Mouse (Mus musculus): ENCODE results near the gene Palld. TPM values are rescaled to one million over a fixed set of nuclear protein-coding genes. Genes with fewer than 3 reads are reported as not detected.

The Palld gene
- total and polyA plus RNA-seq, 3 experiments, result 0.87 to 7.1 (median 2.6) TPM

GRCm38 (mm10) chr8:61642358-61642847 is 260.1 kb downstream of the Palld start:
- Histone ChIP-seq H3K4me2 (ENCODE audit: insufficient read depth, low read depth, poor library complexity, severe bottlenecking) (no peak overlapping the region), H3K79me2 (replicated peaks; ENCODE audit: control insufficient read depth, extremely low read depth, insufficient read depth, poor library complexity, severe bottlenecking) (no peaks in the 10 kb centered on the region), H3K4me1 (ENCODE audit: control insufficient read depth in 1 of 2, insufficient read depth in 2 of 2) (peaks cover 0 to 9% of the 10 kb centered on the region in 2 experiments; a peak in 1 of 4 replicates), H3K27me3 (replicated peaks) (no peaks in the 10 kb centered on the region), H3K4me3 (replicated peaks in 1 of 3; ENCODE audit: low read depth in 2 of 3, low read length in 2 of 3, poor library complexity in 1 of 3) (no peak overlapping the region), H3K36me3 (replicated peaks in 1 of 2; ENCODE audit: control insufficient read depth in 1 of 2, insufficient read depth in 1 of 2, low read length in 1 of 2) (no peaks in the 10 kb centered on the region), H3K9ac (ENCODE audit: insufficient read depth, low read depth) (no peak overlapping the region), H3K27ac (ENCODE audit: insufficient read depth, low read depth) (no peak overlapping the region), H3K9me3 (replicated peaks; ENCODE audit: low read length) (no peaks in the 10 kb centered on the region)
- no peak for DNase-seq (ENCODE audit: extremely low read depth)
- TF ChIP-seq CHD1 (IDR thresholded peaks at IDR 0.05; ENCODE audit: low read depth, low read length) (no peak), MAZ (IDR thresholded peaks at IDR 0.05; ENCODE audit: low read depth, low read length) (no peak), JUN (IDR thresholded peaks at IDR 0.05; ENCODE audit: insufficient read depth, low read depth, low read length) (no peak), ZMIZ1 (IDR thresholded peaks at IDR 0.05; ENCODE audit: low read depth, low read length) (no peak), SMC3 (IDR thresholded peaks at IDR 0.05; ENCODE audit: low read depth, low read length) (no peak), E2F4 (IDR thresholded peaks at IDR 0.05; ENCODE audit: insufficient replicate concordance, low read depth, low read length) (no peak), MAFK (IDR thresholded peaks at IDR 0.05; ENCODE audit: insufficient replicate concordance, low read length) (no peak), PAX5 (IDR thresholded peaks at IDR 0.05; ENCODE audit: low read length) (no peak), ZKSCAN1 (IDR thresholded peaks at IDR 0.05; ENCODE audit: borderline replicate concordance, low read depth, low read length) (no peak), NELFE (IDR thresholded peaks at IDR 0.05; ENCODE audit: low read depth, low read length) (no peak), USF1 (IDR thresholded peaks at IDR 0.05; ENCODE audit: low read depth, low read length) (no peak), IRF4 (IDR thresholded peaks at IDR 0.05; ENCODE audit: low read depth, low read length) (no peak), ETS1 (conservative IDR thresholded peaks at IDR 0.05; ENCODE audit: low read depth, low read length) (no peak), JUND (conservative IDR thresholded peaks at IDR 0.05; ENCODE audit: low read depth, low read length) (no peak), POLR2AphosphoS2 (IDR thresholded peaks at IDR 0.05; ENCODE audit: low read depth, low read length) (no peak), NRF1 (IDR thresholded peaks at IDR 0.05; ENCODE audit: low read depth, low read length) (no peak)
- dilution Hi-C loops (cut with MboI; ENCODE audit: extremely low pct_ligation_motif_present, extremely low pct_unique_long_range_greater_than_20kb, low sequenced_read_pairs), result no loop called here
- in situ Hi-C loops (cut with MboI; ENCODE audit: low pct_ligation_motif_present, low pct_unique_long_range_greater_than_20kb, low sequenced_read_pairs), result no loop called here

GRCm38 (mm10) chr8:61639596-61639995 is 262.9 kb downstream of the Palld start:
- Histone ChIP-seq H3K36me3 (replicated peaks in 1 of 2; ENCODE audit: control insufficient read depth in 1 of 2, insufficient read depth in 1 of 2, low read length in 1 of 2) (no peaks in the 10 kb centered on the region), H3K27me3 (replicated peaks) (no peaks in the 10 kb centered on the region), H3K4me1 (ENCODE audit: control insufficient read depth in 1 of 2, insufficient read depth in 2 of 2) (peaks cover 0 to 9% of the 10 kb centered on the region in 2 experiments; a peak in 1 of 4 replicates), H3K4me2 (ENCODE audit: insufficient read depth, low read depth, poor library complexity, severe bottlenecking) (no peak overlapping the region), H3K4me3 (replicated peaks in 1 of 3; ENCODE audit: low read depth in 2 of 3, low read length in 2 of 3, poor library complexity in 1 of 3) (no peak overlapping the region), H3K9ac (ENCODE audit: insufficient read depth, low read depth) (no peak overlapping the region), H3K9me3 (replicated peaks; ENCODE audit: low read length) (no peaks in the 10 kb centered on the region), H3K79me2 (replicated peaks; ENCODE audit: control insufficient read depth, extremely low read depth, insufficient read depth, poor library complexity, severe bottlenecking) (no peaks in the 10 kb centered on the region), H3K27ac (ENCODE audit: insufficient read depth, low read depth) (no peak overlapping the region)
- dilution Hi-C loops (cut with MboI; ENCODE audit: extremely low pct_ligation_motif_present, extremely low pct_unique_long_range_greater_than_20kb, low sequenced_read_pairs) (no loop called here), in situ Hi-C loops (cut with MboI; ENCODE audit: low pct_ligation_motif_present, low pct_unique_long_range_greater_than_20kb, low sequenced_read_pairs) (no loop called here)
- no peak for DNase-seq (ENCODE audit: extremely low read depth)
- TF ChIP-seq CHD2 (IDR thresholded peaks at IDR 0.05; ENCODE audit: low read length) (no peak), CTCF (conservative IDR thresholded peaks at IDR 0.05 in 1 of 2, IDR thresholded peaks at IDR 0.05 in 1 of 2; ENCODE audit: low read depth in 2 of 2, low read length in 2 of 2) (no peak), BHLHE40 (IDR thresholded peaks at IDR 0.05; ENCODE audit: low read depth, low read length) (no peak), SMC3 (IDR thresholded peaks at IDR 0.05; ENCODE audit: low read depth, low read length) (no peak), JUND (conservative IDR thresholded peaks at IDR 0.05; ENCODE audit: low read depth, low read length) (no peak), USF1 (IDR thresholded peaks at IDR 0.05; ENCODE audit: low read depth, low read length) (no peak), MAX (IDR thresholded peaks at IDR 0.05; ENCODE audit: low read length) (no peak), HCFC1 (IDR thresholded peaks at IDR 0.05; ENCODE audit: low read depth, low read length) (no peak), PAX5 (IDR thresholded peaks at IDR 0.05; ENCODE audit: low read length) (no peak), USF2 (conservative IDR thresholded peaks at IDR 0.05; ENCODE audit: low read depth, low read length) (no peak), ZKSCAN1 (IDR thresholded peaks at IDR 0.05; ENCODE audit: borderline replicate concordance, low read depth, low read length) (no peak), IRF4 (IDR thresholded peaks at IDR 0.05; ENCODE audit: low read depth, low read length) (no peak), CHD1 (IDR thresholded peaks at IDR 0.05; ENCODE audit: low read depth, low read length) (no peak), EP300 (IDR thresholded peaks at IDR 0.05; ENCODE audit: low read length) (no peak), KAT2A (IDR thresholded peaks at IDR 0.05; ENCODE audit: insufficient replicate concordance, low read length) (no peak), JUN (IDR thresholded peaks at IDR 0.05; ENCODE audit: insufficient read depth, low read depth, low read length) (no peak), ZC3H11A (IDR thresholded peaks at IDR 0.05; ENCODE audit: low read depth, low read length) (no peak)
